Mouse (Mus musculus): ENCODE measurements around the gene Zfp541.
A peak's percentile ranks its signal among the peaks of the same experiment; 100 is the strongest.

GRCm38 (mm10) chr7:16051883-16052595 is 9.6 kb upstream of the Zfp541 start:
- TF ChIP-seq CTCF (IDR thresholded peaks at IDR 0.05; ENCODE audit: extremely low read depth, insufficient read length, insufficient replicate concordance, low read depth, low read length) (peak; percentile 83; the same call in 1 of the 2 replicates), POLR2A (IDR thresholded peaks at IDR 0.05; ENCODE audit: low read depth, low read length) (no peak)

Data from small intestine, adult 2 months (tissue).